Mouse (Mus musculus) hindbrain, embryonic 12.5 days (tissue): ENCODE data around the gene 4930595D18Rik. TPM values are rescaled to one million over a fixed set of nuclear protein-coding genes. Genes with fewer than 3 reads are reported as not detected.

Source experiments
- ATAC-seq: fragments of 200-750 bp; cut with Nextera tagmentation; 2 replicates; pipeline ENCODE4 v1.8.0; 2017; ENCODE audit warnings: moderate TSS enrichment; ENCODE audit not compliant: low FRiP score
- H3K27ac ChIP-seq: fragments of 300-500 bp; sonication (generic); 2 replicates; pipeline ENCODE4 v1.5.1; 2016; ENCODE audit warnings: mild to moderate bottlenecking
- H3K27me3 ChIP-seq: fragments of 300-500 bp; sonication (generic); 2 replicates; pipeline ENCODE4 v1.6.1; 2016; ENCODE audit warnings: mild to moderate bottlenecking
- H3K36me3 ChIP-seq: fragments of 300-500 bp; sonication (generic); 2 replicates; pipeline ENCODE4 v1.6.1; 2016; ENCODE audit warnings: mild to moderate bottlenecking
- H3K4me1 ChIP-seq: fragments of 300-500 bp; sonication (generic); 2 replicates; pipeline ENCODE4 v1.6.1; 2016
- H3K4me2 ChIP-seq: fragments of 300-500 bp; sonication (generic); replicated peaks from 2 replicates; pipeline ENCODE4 v1.6.1; 2016; ENCODE audit warnings: mild to moderate bottlenecking
- H3K4me3 ChIP-seq: fragments of 300-500 bp; sonication (generic); 2 replicates; pipeline ENCODE4 v1.5.1; 2016; ENCODE audit warnings: mild to moderate bottlenecking
- H3K9ac ChIP-seq: fragments of 300-500 bp; sonication (generic); 2 replicates; pipeline ENCODE4 v1.6.1; 2016; ENCODE audit warnings: mild to moderate bottlenecking, moderate library complexity
- H3K9me3 ChIP-seq: fragments of 300-500 bp; sonication (generic); replicated peaks from 2 replicates; pipeline ENCODE4 v1.6.1; 2016; ENCODE audit warnings: mild to moderate bottlenecking
- WGBS: fragments of 180-500 bp; shearing (Covaris S2); methylation state at CpG from one replicate; pipeline ENCODE4 v1.1.7; 2016; 5-methylcytosine and 5-hydroxymethylcytosine counted together
- polyA plus RNA-seq: library from polyadenylated mRNA; unstranded; fragments of >200 nt; fragmentation: Nextera tagmentation; extraction: Ambion mirVana; gene quantifications from 2 replicates; pipeline ENCODE4 v1.2.1, GENCODE M21; 2016

The 4930595D18Rik gene
- polyA plus RNA-seq, 1 experiment from 2014 or later, result not detected

- Histone ChIP-seq H3K4me1 (peaks cover 20% of the 10 kb centered on the region), H3K9me3 (no peaks in the 10 kb centered on the region), H3K36me3 (no peaks in the 10 kb centered on the region), H3K4me2 (no peak overlapping the region), H3K27me3 (no peaks in the 10 kb centered on the region), H3K27ac (no peak overlapping the region), H3K4me3 (no peak overlapping the region), H3K9ac (no peak overlapping the region)
- ATAC-seq, result no peak
- WGBS, result 15% methylated on average over 6 of the region's 6 CpGs
Measured at GRCm38 (mm10) chr12:111150236-111150596, 34.1 kb downstream of the 4930595D18Rik start.

DNA sequence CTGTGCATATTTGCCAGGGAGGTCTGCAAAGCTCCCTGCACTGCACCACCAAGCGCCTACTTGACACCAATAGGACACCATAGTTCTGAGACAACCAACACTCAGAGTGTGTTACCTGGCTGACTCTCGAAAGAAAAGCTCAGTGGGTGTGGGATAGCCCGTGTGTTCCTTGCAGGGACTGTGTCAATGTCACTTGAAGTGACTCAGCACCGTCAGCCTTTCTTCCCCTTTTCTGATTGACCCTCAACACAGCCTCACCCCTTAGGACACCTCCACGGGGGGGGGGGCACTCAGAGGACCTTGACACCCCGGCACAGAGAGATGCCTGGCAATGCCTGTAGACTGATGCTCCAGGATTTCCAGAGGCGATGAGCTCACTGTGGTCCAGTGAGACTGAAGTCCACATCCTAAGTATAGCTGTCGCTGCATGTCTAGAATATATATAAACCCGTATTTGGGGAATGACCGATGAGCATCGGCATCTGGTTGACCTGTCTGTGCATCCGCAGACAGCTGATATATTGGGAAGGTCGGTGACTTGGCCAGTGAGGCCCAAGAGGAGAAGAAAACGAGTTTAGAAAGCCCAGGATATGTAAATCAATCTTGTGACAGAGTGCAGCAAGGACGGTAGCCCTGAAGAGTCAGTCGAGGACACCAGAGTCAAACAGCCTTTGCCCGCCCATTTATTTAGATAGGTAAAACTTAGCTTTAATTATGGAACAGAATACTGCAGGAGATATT lies 34.6 kb downstream of the 4930595D18Rik start:
- no peak overlapping the region for H3K4me3 ChIP-seq
- H3K4me1 ChIP-seq, result peaks cover 25% of the 10 kb centered on the region
- ATAC-seq, result no peak
- H3K27me3 ChIP-seq, result no peaks in the 10 kb centered on the region
- no peak overlapping the region for H3K9ac ChIP-seq
- H3K4me2 ChIP-seq, result no peak overlapping the region
- no peaks in the 10 kb centered on the region for H3K9me3 ChIP-seq
- H3K36me3 ChIP-seq, result no peaks in the 10 kb centered on the region
- WGBS, result 72% methylated on average over 17 of the region's 17 CpGs
- H3K27ac ChIP-seq, result no peak overlapping the region

GRCm38 (mm10) chr12:111145269-111145668 lies 39.0 kb downstream of the 4930595D18Rik start:
- H3K4me1 ChIP-seq, result peaks cover 36% of the 10 kb centered on the region
- WGBS, result 48% methylated on average over 9 of the region's 9 CpGs
- H3K9ac ChIP-seq, result no peak overlapping the region
- H3K36me3 ChIP-seq, result no peaks in the 10 kb centered on the region
- peak overlapping the region; percentile 2; the same call in 1 of the 2 replicates for H3K27ac ChIP-seq
- H3K9me3 ChIP-seq, result no peaks in the 10 kb centered on the region
- no peak for ATAC-seq
- H3K4me3 ChIP-seq, result no peak overlapping the region
- H3K27me3 ChIP-seq, result no peaks in the 10 kb centered on the region
- no peak overlapping the region for H3K4me2 ChIP-seq

GRCm38 (mm10) chr12:111144598-111144997 lies 39.7 kb downstream of the 4930595D18Rik start:
- Histone ChIP-seq H3K27me3 (no peaks in the 10 kb centered on the region), H3K27ac (peak overlapping the region; percentile 2; the same call in 1 of the 2 replicates), H3K9ac (no peak overlapping the region), H3K4me2 (no peak overlapping the region), H3K36me3 (no peaks in the 10 kb centered on the region), H3K4me3 (no peak overlapping the region), H3K4me1 (peaks cover 36% of the 10 kb centered on the region), H3K9me3 (no peaks in the 10 kb centered on the region)
- ATAC-seq, result no peak
- WGBS, result 91% methylated on average over 2 of the region's 2 CpGs

GRCm38 (mm10) chr12:111143509-111144063 lies 40.7 kb downstream of the 4930595D18Rik start:
- Histone ChIP-seq H3K27ac (peak overlapping the region; percentile 79), H3K4me2 (peak overlapping the region; percentile 32), H3K4me1 (peaks cover 36% of the 10 kb centered on the region), H3K36me3 (no peaks in the 10 kb centered on the region), H3K4me3 (0 out of 2 replicates have a peak overlapping the region, but pooled peaks have one; percentile 2), H3K9me3 (no peaks in the 10 kb centered on the region), H3K9ac (no peak overlapping the region), H3K27me3 (no peaks in the 10 kb centered on the region)
- 60% methylated on average over 16 of the region's 16 CpGs for WGBS
- peak; percentile 26 for ATAC-seq

DNA sequence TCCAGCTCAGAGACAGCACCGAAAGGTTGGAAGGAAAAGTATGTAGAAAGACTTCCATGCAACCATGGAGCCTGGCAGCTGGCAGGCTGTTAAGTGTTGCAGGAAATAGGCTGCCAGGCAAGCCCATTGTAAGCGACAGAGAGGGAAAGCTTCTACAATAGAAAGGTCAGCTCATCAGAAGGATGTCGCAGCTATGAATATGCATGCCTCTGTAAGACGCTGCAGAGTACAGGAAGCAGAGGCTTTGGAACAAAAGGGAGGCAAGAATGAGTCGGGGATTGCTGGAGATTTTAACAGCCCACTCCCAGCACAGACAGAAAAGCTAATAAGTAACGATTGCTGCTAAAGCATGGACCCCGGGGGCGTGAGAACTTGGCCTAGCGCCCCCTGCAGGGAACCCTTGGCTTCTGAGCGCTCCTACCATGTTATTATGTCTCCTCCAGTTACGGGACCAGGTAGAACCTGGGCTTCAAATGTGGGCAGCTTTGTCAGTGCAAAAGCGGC lies 41.2 kb downstream of the 4930595D18Rik start:
- peak; percentile 82 for ATAC-seq
- peak overlapping the region; percentile 32 for H3K4me2 ChIP-seq
- peak overlapping the region; percentile 79 for H3K27ac ChIP-seq
- H3K9me3 ChIP-seq, result no peaks in the 10 kb centered on the region
- H3K36me3 ChIP-seq, result no peaks in the 10 kb centered on the region
- 11% methylated on average over 12 of the region's 12 CpGs for WGBS
- H3K4me1 ChIP-seq, result peaks cover 36% of the 10 kb centered on the region
- H3K9ac ChIP-seq, result no peak overlapping the region
- no peaks in the 10 kb centered on the region for H3K27me3 ChIP-seq
- H3K4me3 ChIP-seq, result 0 out of 2 replicates have a peak overlapping the region, but pooled peaks have one; percentile 2

GRCm38 (mm10) chr12:111137079-111137478 lies 47.2 kb downstream of the 4930595D18Rik start:
- no peaks in the 10 kb centered on the region for H3K27me3 ChIP-seq
- H3K4me2 ChIP-seq, result no peak overlapping the region
- 45% methylated on average over 2 of the region's 2 CpGs for WGBS
- no peaks in the 10 kb centered on the region for H3K4me1 ChIP-seq
- H3K4me3 ChIP-seq, result no peak overlapping the region
- no peak for ATAC-seq
- no peaks in the 10 kb centered on the region for H3K36me3 ChIP-seq
- H3K9ac ChIP-seq, result no peak overlapping the region
- H3K27ac ChIP-seq, result no peak overlapping the region
- H3K9me3 ChIP-seq, result 0 out of 2 replicates have a peak, but pooled peaks cover 7% of the 10 kb centered on the region

- ATAC-seq, result no peak
- WGBS, result 63% methylated on average over 3 of the region's 3 CpGs
- Histone ChIP-seq H3K4me3 (no peak overlapping the region), H3K4me2 (no peak overlapping the region), H3K4me1 (no peaks in the 10 kb centered on the region), H3K27ac (no peak overlapping the region), H3K9me3 (0 out of 2 replicates have a peak, but pooled peaks cover 7% of the 10 kb centered on the region), H3K9ac (no peak overlapping the region), H3K27me3 (no peaks in the 10 kb centered on the region), H3K36me3 (no peaks in the 10 kb centered on the region)
Measured at GRCm38 (mm10) chr12:111135953-111136352, 48.3 kb downstream of the 4930595D18Rik start.

- Histone ChIP-seq H3K27ac (no peak overlapping the region), H3K9me3 (0 out of 2 replicates have a peak, but pooled peaks cover 7% of the 10 kb centered on the region), H3K4me3 (no peak overlapping the region), H3K4me2 (no peak overlapping the region), H3K27me3 (no peaks in the 10 kb centered on the region), H3K36me3 (no peaks in the 10 kb centered on the region), H3K4me1 (no peaks in the 10 kb centered on the region), H3K9ac (no peak overlapping the region)
- ATAC-seq, result no peak
- 75% methylated on average over 19 of the region's 19 CpGs for WGBS
Measured at GRCm38 (mm10) chr12:111134791-111135733, 49.2 kb downstream of the 4930595D18Rik start.

- no peak for ATAC-seq
- H3K4me3 ChIP-seq, result no peak overlapping the region
- no peaks in the 10 kb centered on the region for H3K36me3 ChIP-seq
- H3K4me1 ChIP-seq, result no peaks in the 10 kb centered on the region
- no peak overlapping the region for H3K27ac ChIP-seq
- 88% methylated on average over 7 of the region's 7 CpGs for WGBS
- no peak overlapping the region for H3K9ac ChIP-seq
- H3K4me2 ChIP-seq, result no peak overlapping the region
- 0 out of 2 replicates have a peak, but pooled peaks cover 7% of the 10 kb centered on the region for H3K9me3 ChIP-seq
- H3K27me3 ChIP-seq, result no peaks in the 10 kb centered on the region
Measured at GRCm38 (mm10) chr12:111134169-111134568, 50.1 kb downstream of the 4930595D18Rik start.

DNA sequence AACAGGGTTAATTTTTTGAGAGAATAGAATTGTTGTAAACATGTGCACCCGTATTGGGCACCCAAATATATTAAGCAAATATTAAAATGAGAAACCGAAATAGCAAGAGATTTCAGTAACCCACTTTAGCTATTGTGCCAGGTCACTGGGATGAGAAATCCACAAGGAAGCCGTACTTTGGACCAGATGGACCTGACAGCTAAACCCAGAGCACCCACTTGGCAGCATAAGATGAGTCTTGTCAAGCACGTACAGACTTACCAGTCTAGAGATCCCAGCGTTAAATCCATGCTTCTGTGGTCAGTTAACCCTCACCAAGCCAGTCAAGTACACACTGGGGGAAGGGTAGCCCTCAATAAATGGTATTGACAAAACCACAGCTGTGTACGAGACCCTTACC lies 58.6 kb downstream of the 4930595D18Rik start:
- no peak for ATAC-seq
- Histone ChIP-seq H3K9ac (no peak overlapping the region), H3K4me1 (peaks cover 3% of the 10 kb centered on the region; the same call in 1 of the 2 replicates), H3K4me3 (no peak overlapping the region), H3K4me2 (no peak overlapping the region), H3K27me3 (no peaks in the 10 kb centered on the region), H3K36me3 (peaks cover 4% of the 10 kb centered on the region), H3K27ac (no peak overlapping the region), H3K9me3 (peaks cover 8% of the 10 kb centered on the region; the same call in 1 of the 2 replicates)
- 84% methylated on average over 6 of the region's 6 CpGs for WGBS
